Mouse (Mus musculus): Measurements from ENCODE around the gene Cd83.

DNA sequence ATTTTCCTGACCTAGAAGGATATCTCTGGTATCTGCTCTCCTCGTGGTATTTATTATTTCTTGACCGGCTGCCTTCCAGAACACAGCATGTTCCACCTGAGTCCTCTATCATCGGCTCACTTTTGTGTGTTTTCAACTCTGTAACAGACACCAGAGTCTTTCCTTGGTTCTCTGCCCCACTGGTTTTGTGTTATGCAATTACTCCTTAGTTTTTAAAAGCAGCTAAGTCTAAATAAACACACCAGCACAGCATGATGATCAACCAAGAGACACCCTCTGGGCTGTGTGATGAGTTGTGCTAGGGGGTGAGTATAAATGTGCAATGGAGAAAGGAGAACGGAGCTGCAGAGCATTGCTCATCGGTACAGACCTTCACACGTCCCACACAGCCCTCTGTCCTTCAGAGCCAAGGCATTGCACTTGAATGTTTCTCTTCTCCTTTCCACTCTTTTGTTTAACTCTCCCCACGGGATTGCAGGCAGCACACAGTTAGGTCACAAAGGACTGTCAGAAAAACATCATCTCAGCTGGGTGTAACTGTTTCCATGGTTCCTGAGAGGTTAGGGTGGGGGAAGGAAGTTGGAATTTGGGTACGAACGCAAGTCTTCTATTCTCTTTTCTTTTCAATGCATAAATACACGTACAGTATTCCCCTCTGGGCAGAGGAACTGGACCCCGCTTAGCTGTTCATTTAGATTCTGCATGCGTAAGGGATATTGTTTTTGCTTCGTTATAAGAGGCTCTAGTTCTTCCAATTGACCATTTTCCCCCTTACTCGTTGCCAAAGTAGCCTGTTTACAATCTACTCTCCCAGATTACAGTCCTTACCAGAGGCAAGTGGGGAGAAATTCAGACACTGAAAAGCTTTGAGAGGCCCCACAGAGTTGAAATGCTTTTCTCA, 22.0 kb downstream of the Cd83 start:
- TF ChIP-seq CTCF (IDR thresholded peaks at IDR 0.05; ENCODE audit: insufficient read depth, low read depth, low read length) (no peak), POLR2A (IDR thresholded peaks at IDR 0.05; ENCODE audit: insufficient read depth, low read depth, low read length) (no peak)
